Mouse (Mus musculus) embryonic facial prominence, embryonic 11.5 days (tissue): ENCODE data around the gene Gdnf. TPM values are rescaled to one million over a fixed set of nuclear protein-coding genes. Genes with fewer than 3 reads are reported as not detected.

Experiments used
- ATAC-seq: fragments of 200-750 bp; cut with Nextera tagmentation; replicated peaks from 2 replicates; pipeline ENCODE4 v1.8.0; 2017; ENCODE audit warnings: low read depth; ENCODE audit not compliant: insufficient number of reproducible peaks, low FRiP score, low TSS enrichment
- DNase-seq: peaks from one replicate; pipeline ENCODE4 v3.0.0-alpha.2; 2015; ENCODE audit warnings: low spot score
- H3K27ac ChIP-seq: fragments of 300-500 bp; sonication (generic); replicated peaks from 2 replicates; pipeline ENCODE4 v1.5.1; 2014; ENCODE audit warnings: mild to moderate bottlenecking, low read depth, low read length, control low read depth
- H3K27me3 ChIP-seq: fragments of 300-500 bp; sonication (generic); 2 replicates; pipeline ENCODE4 v1.6.1; 2014; ENCODE audit warnings: mild to moderate bottlenecking, low read length, moderate library complexity, mixed read lengths; ENCODE audit not compliant: control insufficient read depth, insufficient read depth
- H3K36me3 ChIP-seq: fragments of 300-500 bp; sonication (generic); replicated peaks from 2 replicates; pipeline ENCODE4 v1.6.1; 2014; ENCODE audit warnings: low read depth, mild to moderate bottlenecking, low read length, moderate library complexity, mixed read lengths; ENCODE audit not compliant: control insufficient read depth, insufficient read depth
- H3K4me1 ChIP-seq: fragments of 300-500 bp; sonication (generic); 2 replicates; pipeline ENCODE4 v1.6.1; 2014; ENCODE audit warnings: low read length, mixed read lengths; ENCODE audit not compliant: control insufficient read depth, insufficient read depth
- H3K4me2 ChIP-seq: fragments of 300-500 bp; sonication (generic); 2 replicates; pipeline ENCODE4 v1.6.1; 2014; ENCODE audit warnings: low read depth, mild to moderate bottlenecking, control low read depth, low read length, moderate library complexity
- H3K4me3 ChIP-seq: fragments of 300-500 bp; sonication (generic); 2 replicates; pipeline ENCODE4 v1.5.1; 2014; ENCODE audit warnings: low read depth, low read length, control low read depth
- H3K9ac ChIP-seq: fragments of 300-500 bp; sonication (generic); replicated peaks from 2 replicates; pipeline ENCODE4 v1.6.1; 2014; ENCODE audit warnings: mild to moderate bottlenecking, control low read depth, low read length
- H3K9me3 ChIP-seq: fragments of 300-500 bp; sonication (generic); replicated peaks from 2 replicates; pipeline ENCODE4 v1.6.1; 2016; ENCODE audit warnings: mild to moderate bottlenecking, low read length, inconsistent platforms, mixed read lengths; ENCODE audit not compliant: control insufficient read depth
- WGBS: fragments of 180-500 bp; shearing (Covaris S2); extraction: QIAGEN DNeasy Blood & Tissue Kit; methylation state at CpG from one replicate; pipeline ENCODE4 v1.1.7; 2014; 5-methylcytosine and 5-hydroxymethylcytosine counted together
- polyA plus RNA-seq: library from polyadenylated mRNA; unstranded; fragments of >200 nt; fragmentation: Nextera tagmentation; extraction: Ambion mirVana; gene quantifications from 2 replicates; pipeline ENCODE4 v1.2.1, GENCODE M21; 2014

The Gdnf gene
- polyA plus RNA-seq, 1 experiment from 2014 or later = 1.1 TPM

- Histone ChIP-seq H3K9me3 (no peaks in the 10 kb centered on the region), H3K36me3 (no peaks in the 10 kb centered on the region), H3K27ac (no peak overlapping the region), H3K27me3 (no peaks in the 10 kb centered on the region), H3K4me3 (no peak overlapping the region), H3K4me1 (no peaks in the 10 kb centered on the region), H3K4me2 (no peak overlapping the region), H3K9ac (no peak overlapping the region)
- 87% methylated on average over 3 of the region's 3 CpGs for WGBS
- ATAC-seq = no peak
- no peak for DNase-seq
Observed at GRCm38 (mm10) chr15:7865305-7865704, 54.7 kb downstream of the Gdnf start.

- no peak for ATAC-seq
- Histone ChIP-seq H3K27me3 (no peaks in the 10 kb centered on the region), H3K9me3 (no peaks in the 10 kb centered on the region)
Observed at GRCm38 (mm10) chr15:7872473-7872872, 61.8 kb downstream of the Gdnf start.

GRCm38 (mm10) chr15:7875879-7876278 is 65.2 kb downstream of the Gdnf start:
- Histone ChIP-seq H3K9me3 (no peaks in the 10 kb centered on the region), H3K4me2 (no peak overlapping the region), H3K4me1 (no peaks in the 10 kb centered on the region), H3K36me3 (no peaks in the 10 kb centered on the region), H3K27ac (no peak overlapping the region), H3K4me3 (no peak overlapping the region), H3K9ac (no peak overlapping the region), H3K27me3 (no peaks in the 10 kb centered on the region)
- WGBS = 74% methylated on average over 6 of the region's 6 CpGs
- ATAC-seq (no peak), DNase-seq (no peak)

More at GRCm38 (mm10) chr15:7872473-7872872, 61.8 kb downstream of the Gdnf start:
- H3K9ac ChIP-seq = no peak overlapping the region
- WGBS = 43% methylated on average over 5 of the region's 5 CpGs
- H3K36me3 ChIP-seq = no peaks in the 10 kb centered on the region
- DNase-seq = peak; percentile 43
- no peak overlapping the region for H3K4me3 ChIP-seq
- H3K27ac ChIP-seq = no peak overlapping the region
- H3K4me1 ChIP-seq = no peaks in the 10 kb centered on the region
- H3K4me2 ChIP-seq = no peak overlapping the region

GRCm38 (mm10) chr15:7877560-7878467 is 67.2 kb downstream of the Gdnf start:
- DNase-seq (peak; percentile 39), ATAC-seq (no peak)
- Histone ChIP-seq H3K4me3 (no peak overlapping the region), H3K9me3 (no peaks in the 10 kb centered on the region), H3K9ac (no peak overlapping the region), H3K4me2 (no peak overlapping the region), H3K27ac (no peak overlapping the region), H3K4me1 (no peaks in the 10 kb centered on the region), H3K27me3 (no peaks in the 10 kb centered on the region), H3K36me3 (no peaks in the 10 kb centered on the region)
- 63% methylated on average over 22 of the region's 22 CpGs for WGBS

GRCm38 (mm10) chr15:7878861-7879260 is 68.2 kb downstream of the Gdnf start:
- H3K4me1 ChIP-seq = no peaks in the 10 kb centered on the region
- H3K9me3 ChIP-seq = no peaks in the 10 kb centered on the region
- no peak for ATAC-seq
- no peaks in the 10 kb centered on the region for H3K36me3 ChIP-seq
- no peak overlapping the region for H3K9ac ChIP-seq
- no peak for DNase-seq
- WGBS = 81% methylated on average over 10 of the region's 10 CpGs
- no peak overlapping the region for H3K4me3 ChIP-seq
- no peak overlapping the region for H3K27ac ChIP-seq
- no peaks in the 10 kb centered on the region for H3K27me3 ChIP-seq
- no peak overlapping the region for H3K4me2 ChIP-seq

- H3K4me2 ChIP-seq = no peak overlapping the region
- no peak overlapping the region for H3K27ac ChIP-seq
- WGBS = 55% methylated on average over 7 of the region's 7 CpGs
- no peaks in the 10 kb centered on the region for H3K36me3 ChIP-seq
- no peaks in the 10 kb centered on the region for H3K27me3 ChIP-seq
- no peak overlapping the region for H3K4me3 ChIP-seq
- DNase-seq = no peak
- H3K9ac ChIP-seq = no peak overlapping the region
- no peaks in the 10 kb centered on the region for H3K4me1 ChIP-seq
- no peaks in the 10 kb centered on the region for H3K9me3 ChIP-seq
- no peak for ATAC-seq
Observed at GRCm38 (mm10) chr15:7879956-7880355, 69.3 kb downstream of the Gdnf start.

- Histone ChIP-seq H3K27ac (no peak overlapping the region), H3K4me2 (no peak overlapping the region), H3K9ac (no peak overlapping the region), H3K27me3 (no peaks in the 10 kb centered on the region), H3K4me3 (no peak overlapping the region), H3K9me3 (no peaks in the 10 kb centered on the region), H3K36me3 (no peaks in the 10 kb centered on the region), H3K4me1 (no peaks in the 10 kb centered on the region)
- WGBS = 92% methylated on average over 11 of the region's 11 CpGs
- no peak for ATAC-seq
- DNase-seq = no peak
Observed at GRCm38 (mm10) chr15:7884181-7884580, 73.5 kb downstream of the Gdnf start.

GRCm38 (mm10) chr15:7885106-7885505 is 74.5 kb downstream of the Gdnf start:
- DNase-seq (no peak), ATAC-seq (no peak; the same call in 1 of the 2 replicates)
- WGBS = 43% methylated on average over 10 of the region's 10 CpGs
- H3K9me3 ChIP-seq = no peaks in the 10 kb centered on the region
- no peak overlapping the region for H3K4me2 ChIP-seq
- no peak overlapping the region for H3K4me3 ChIP-seq
- H3K9ac ChIP-seq = no peak overlapping the region
- H3K36me3 ChIP-seq = no peaks in the 10 kb centered on the region
- H3K27ac ChIP-seq = no peak overlapping the region
- H3K27me3 ChIP-seq = no peaks in the 10 kb centered on the region
- H3K4me1 ChIP-seq = no peaks in the 10 kb centered on the region
